Mouse (Mus musculus) induced T-regulatory cell, adult 2 months (primary cell): Measurements from ENCODE around the gene Fnd3c2.
A peak's percentile ranks its signal among the peaks of the same experiment; 100 is the strongest.
"Not testable (repeated sequence)": the region's sequence is repeated elsewhere in the genome, so short reads cannot be mapped to it uniquely, and the experiment has no call there.

ENCODE experiments used
- DNase-seq: peaks from one replicate; pipeline ENCODE4 v3.0.0-alpha.2; 2012; ENCODE audit warnings: low read depth

Fnd3c2 gene

GRCm38 (mm10) chrX:106255276-106255675, at the start of gene Fnd3c2:
Fnd3c2 (minus strand) TSS chrX:106255376.
- no peak for DNase-seq

GRCm38 (mm10) chrX:106284441-106284840, 29.3 kb upstream of the Fnd3c2 start:
- no peak for DNase-seq

GRCm38 (mm10) chrX:106221058-106221457, 34.1 kb downstream of the Fnd3c2 start, which contains the start of gene Taf9b:
Taf9b (minus strand) TSS chrX:106221158.
- no peak for DNase-seq

- peak; percentile 80 for DNase-seq
Observed at GRCm38 (mm10) chrX:106219171-106220032, 35.8 kb downstream of the Fnd3c2 start.

GRCm38 (mm10) chrX:106209100-106209499, 46.1 kb downstream of the Fnd3c2 start:
- DNase-seq, result no peak

GRCm38 (mm10) chrX:106198904-106199303, 56.3 kb downstream of the Fnd3c2 start:
- DNase-seq, result peak; percentile 42

GRCm38 (mm10) chrX:106197308-106197707, 57.9 kb downstream of the Fnd3c2 start:
- DNase-seq, result peak; percentile 55

GRCm38 (mm10) chrX:106194361-106194760, 60.8 kb downstream of the Fnd3c2 start:
- DNase-seq, result not testable (repeated sequence)

- DNase-seq, result no peak
Observed at GRCm38 (mm10) chrX:106190091-106190490, 65.1 kb downstream of the Fnd3c2 start.

GRCm38 (mm10) chrX:106189356-106189755, 65.8 kb downstream of the Fnd3c2 start:
- DNase-seq, result peak; percentile 49

GRCm38 (mm10) chrX:106187737-106188136, 67.4 kb downstream of the Fnd3c2 start:
- peak; percentile 59 for DNase-seq

GRCm38 (mm10) chrX:106186713-106187649, 68.2 kb downstream of the Fnd3c2 start, which contains the start of gene Pgk1:
Pgk1 (plus strand) TSS chrX:106187100.
- DNase-seq, result peak; percentile 93

- no peak for DNase-seq
Observed at GRCm38 (mm10) chrX:106185706-106186105, 69.5 kb downstream of the Fnd3c2 start.
